Mouse (Mus musculus) olfactory bulb, adult 2 months (tissue): ENCODE measurements around the gene St5. TPM values are rescaled to one million over a fixed set of nuclear protein-coding genes. Genes with fewer than 3 reads are reported as not detected.

ENCODE experiments used
- H3K27ac ChIP-seq: fragments of 200-500 bp; 2 replicates; pipeline ENCODE4 v1.5.1; 2012; ENCODE audit warnings: low read depth, low read length; ENCODE audit not compliant: insufficient read depth
- H3K4me1 ChIP-seq: fragments of 200-500 bp; 2 replicates; pipeline ENCODE4 v1.6.1; 2012; ENCODE audit warnings: low read length; ENCODE audit not compliant: control insufficient read depth, insufficient read depth
- H3K4me3 ChIP-seq: fragments of 200-500 bp; 2 replicates; pipeline ENCODE4 v1.5.1; 2012; ENCODE audit warnings: mild to moderate bottlenecking, low read depth, low read length, moderate library complexity; ENCODE audit not compliant: insufficient read depth
- CTCF ChIP-seq: fragments of 200-500 bp; IDR thresholded peaks from 2 replicates; pipeline ENCODE4 v1.5.1; 2012; ENCODE audit warnings: low read depth, mild to moderate bottlenecking, low read length, moderate library complexity; ENCODE audit not compliant: insufficient read depth
- POLR2A ChIP-seq: fragments of 200-500 bp; IDR thresholded peaks from 2 replicates; pipeline ENCODE4 v1.6.1; 2012; ENCODE audit warnings: mild to moderate bottlenecking, low read depth, low read length, moderate library complexity; ENCODE audit not compliant: insufficient read depth
- WGBS: fragments of 180-500 bp; shearing (Covaris S2); methylation state at CpG from one replicate; pipeline ENCODE4 v1.1.7; 2018; 5-methylcytosine and 5-hydroxymethylcytosine counted together
- polyA plus RNA-seq: library from polyadenylated mRNA; stranded (reverse); fragments of >200 nt; gene quantifications from 2 replicates; pipeline ENCODE4 v1.2.4, GENCODE M21; 2012; ENCODE audit warnings: low replicate concordance; ENCODE audit not compliant: missing spikeins, insufficient read depth, insufficient read length

The St5 gene
- polyA plus RNA-seq, 1 experiment: not detected

DNA sequence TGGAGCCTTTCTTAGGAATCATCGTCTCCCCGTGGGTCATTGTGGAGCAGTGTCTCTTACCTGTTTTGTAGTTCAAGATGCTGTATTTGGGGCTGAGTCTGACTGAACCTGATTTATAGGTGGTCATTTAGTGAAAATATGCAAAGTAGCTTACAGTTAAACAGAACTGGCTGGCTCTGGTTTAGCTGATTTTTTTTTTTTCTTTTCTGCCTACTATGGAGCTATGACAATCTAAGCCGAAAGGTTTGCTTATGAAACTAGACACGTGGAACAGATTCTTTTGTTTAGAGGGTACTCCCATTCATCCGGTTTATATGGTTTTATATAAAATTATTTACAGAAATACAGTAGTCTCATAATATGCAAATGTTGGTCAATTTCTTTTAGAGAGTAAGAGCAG is 28.2 kb upstream of the St5 start, which contains the start of gene Ascl3:
TSS of gene Ascl3 (minus strand) at position 101 of the 400 bp plus-strand sequence.
- no peak within 1 kb of the TSS for H3K4me3 ChIP-seq
- WGBS: 95% methylated on average over 5 of the region's 5 CpGs
- H3K4me1 ChIP-seq: peaks cover 3% of the 10 kb centered on the region; the same call in 1 of the 2 replicates
- no peak within 1 kb of the TSS for H3K27ac ChIP-seq
- TF ChIP-seq POLR2A (no peak), CTCF (no peak)

DNA sequence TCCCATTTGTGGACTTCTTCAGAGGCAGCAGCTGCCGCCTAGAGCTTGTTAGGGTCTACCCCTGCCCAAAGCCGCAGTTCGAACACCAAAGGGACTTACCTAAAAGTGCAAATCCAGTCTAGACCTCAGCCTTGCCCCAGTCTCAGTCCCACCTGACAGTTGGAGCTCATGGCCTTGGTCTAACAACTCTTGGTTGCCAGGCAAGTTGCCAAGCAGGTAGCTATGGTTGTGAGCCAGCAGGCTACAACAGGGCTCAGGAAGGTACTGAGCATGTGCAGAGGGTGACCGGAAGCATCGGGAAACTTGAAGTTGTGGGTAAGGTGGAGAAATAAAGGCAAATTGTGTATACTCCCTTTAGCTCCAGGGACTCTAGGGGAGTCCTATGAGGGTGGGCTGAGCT is 20.3 kb upstream of the St5 start, which contains the start of gene BC051019:
TSS of gene BC051019 (minus strand) at position 154 of the 400 bp plus-strand sequence.
- no peak for TF ChIP-seq CTCF
- no peak for TF ChIP-seq POLR2A
- WGBS: 96% methylated on average over 5 of the region's 5 CpGs
- Histone ChIP-seq H3K4me3 (no peak within 1 kb of the TSS), H3K4me1 (peaks cover 1% of the 10 kb centered on the region; the same call in 1 of the 2 replicates), H3K27ac (no peak within 1 kb of the TSS)

DNA sequence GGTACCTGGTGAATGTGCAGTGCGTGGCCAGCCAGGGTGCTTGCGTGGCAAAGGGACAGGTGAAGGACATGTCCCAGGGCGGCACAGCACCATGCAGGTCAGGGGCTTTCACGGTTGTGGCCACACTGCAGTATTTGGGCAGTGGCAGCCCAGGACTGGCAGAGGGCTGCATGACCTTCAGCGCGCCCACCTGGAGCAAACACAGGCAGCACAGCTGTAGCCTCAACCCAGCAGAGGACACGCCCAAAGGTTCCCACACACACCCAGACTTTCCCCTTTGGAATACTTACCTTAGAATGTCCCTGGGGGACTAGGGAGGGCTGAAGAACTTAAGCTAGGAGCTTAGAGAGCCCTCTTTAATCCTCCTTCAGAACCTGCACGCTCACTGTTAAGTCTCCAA is 19.7 kb upstream of the St5 start:
- WGBS: 96% methylated on average over 8 of the region's 8 CpGs
- no peak for TF ChIP-seq CTCF
- TF ChIP-seq POLR2A: no peak
- H3K4me3 ChIP-seq: no peak overlapping the region
- H3K4me1 ChIP-seq: no peaks in the 10 kb centered on the region
- no peak overlapping the region for H3K27ac ChIP-seq

DNA sequence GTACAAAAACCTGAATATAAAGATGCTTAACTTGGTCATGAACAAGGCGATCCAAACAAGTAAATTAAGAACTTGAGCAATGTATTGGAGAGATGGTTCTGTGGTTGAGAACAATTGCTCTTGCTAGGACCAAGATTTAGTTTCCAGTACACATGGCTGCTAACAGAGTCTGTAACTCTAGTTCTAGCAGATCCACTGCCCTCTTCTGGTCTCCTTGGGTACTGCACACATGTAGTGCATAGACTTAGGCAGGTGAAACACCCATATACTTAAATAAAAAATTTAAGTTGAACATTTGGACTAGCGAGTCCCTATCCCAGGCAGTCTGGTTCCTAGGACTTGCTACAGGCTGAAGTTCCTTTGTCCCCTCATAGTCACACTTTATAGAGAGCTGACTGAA is 19.2 kb upstream of the St5 start:
- Histone ChIP-seq H3K27ac (no peak overlapping the region), H3K4me3 (no peak overlapping the region), H3K4me1 (no peaks in the 10 kb centered on the region)
- 98% methylated on average over 2 of the region's 2 CpGs for WGBS
- no peak for TF ChIP-seq CTCF
- TF ChIP-seq POLR2A: no peak

DNA sequence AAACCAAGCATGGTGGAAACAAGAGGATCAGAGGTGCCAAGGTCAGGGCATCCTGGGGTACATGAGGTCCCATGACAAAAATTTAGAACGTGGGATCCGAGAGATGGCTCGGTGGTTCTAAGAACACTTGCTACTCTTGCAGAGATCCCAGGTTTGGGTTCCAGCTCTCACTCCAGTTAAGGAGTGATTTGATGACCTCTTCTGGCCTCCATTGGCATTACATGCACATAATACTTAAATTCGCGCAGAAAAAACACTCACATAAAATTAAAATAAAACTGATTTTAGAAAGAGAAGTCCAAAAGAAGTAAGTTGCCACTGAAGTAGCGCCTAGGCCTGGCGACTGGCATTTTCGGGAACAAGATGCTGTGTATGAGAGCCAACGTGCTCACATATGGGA is 15.9 kb upstream of the St5 start:
- TF ChIP-seq POLR2A: no peak
- no peak for TF ChIP-seq CTCF
- 52% methylated on average over 9 of the region's 9 CpGs for WGBS
- H3K4me1 ChIP-seq: no peaks in the 10 kb centered on the region
- H3K4me3 ChIP-seq: no peak overlapping the region
- H3K27ac ChIP-seq: no peak overlapping the region

DNA sequence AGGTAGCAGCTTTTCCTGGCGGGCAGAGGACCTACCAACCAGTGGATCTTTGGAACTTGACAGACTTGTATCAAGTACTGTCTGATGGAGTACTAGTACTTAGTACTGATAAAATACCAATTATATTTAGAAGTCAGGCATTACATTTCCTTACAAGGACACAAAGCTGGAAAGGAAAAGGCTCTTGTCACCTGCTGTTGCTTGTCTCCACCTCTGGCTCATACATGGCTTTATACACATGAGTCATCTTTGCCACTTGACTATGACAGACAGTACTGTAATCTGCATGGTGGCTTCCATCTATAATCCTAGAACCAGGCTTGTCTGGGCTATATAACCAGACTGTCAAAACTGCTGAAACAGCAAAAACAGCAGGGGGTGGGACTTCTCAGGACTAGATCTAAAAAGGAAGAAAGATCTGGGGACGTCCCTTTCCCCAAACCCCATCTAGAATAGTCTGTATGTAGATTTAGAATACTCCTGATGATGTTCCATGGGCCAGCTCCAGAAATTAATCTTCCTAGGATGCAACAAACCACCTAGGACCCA is 10.1 kb upstream of the St5 start:
- Histone ChIP-seq H3K4me3 (no peak overlapping the region), H3K4me1 (no peaks in the 10 kb centered on the region), H3K27ac (no peak overlapping the region)
- WGBS: 91% methylated on average over 2 of the region's 2 CpGs
- TF ChIP-seq CTCF: no peak
- no peak for TF ChIP-seq POLR2A

DNA sequence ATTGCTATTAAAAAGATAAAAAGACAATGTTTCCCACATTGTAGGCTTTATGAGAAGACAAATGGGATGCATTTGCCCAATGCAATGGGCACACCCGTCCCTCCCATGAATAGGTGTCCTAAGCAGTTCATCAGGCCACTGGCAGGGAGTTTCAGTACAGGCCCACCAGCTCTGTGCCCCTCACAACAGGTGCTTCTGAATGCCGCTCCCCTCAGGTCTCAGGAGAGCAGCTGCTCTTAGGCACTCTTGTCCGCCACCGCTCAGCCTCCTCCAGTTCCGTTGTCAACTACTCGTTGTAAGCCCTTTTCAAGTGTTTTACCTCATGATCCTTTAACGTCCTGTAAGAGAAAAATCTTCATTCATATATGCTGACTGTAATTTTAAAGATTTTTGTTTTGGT is 8.8 kb upstream of the St5 start:
- no peak for TF ChIP-seq POLR2A
- TF ChIP-seq CTCF: no peak
- 84% methylated on average over 7 of the region's 7 CpGs for WGBS
- Histone ChIP-seq H3K4me3 (no peak overlapping the region), H3K27ac (no peak overlapping the region), H3K4me1 (no peaks in the 10 kb centered on the region)

DNA sequence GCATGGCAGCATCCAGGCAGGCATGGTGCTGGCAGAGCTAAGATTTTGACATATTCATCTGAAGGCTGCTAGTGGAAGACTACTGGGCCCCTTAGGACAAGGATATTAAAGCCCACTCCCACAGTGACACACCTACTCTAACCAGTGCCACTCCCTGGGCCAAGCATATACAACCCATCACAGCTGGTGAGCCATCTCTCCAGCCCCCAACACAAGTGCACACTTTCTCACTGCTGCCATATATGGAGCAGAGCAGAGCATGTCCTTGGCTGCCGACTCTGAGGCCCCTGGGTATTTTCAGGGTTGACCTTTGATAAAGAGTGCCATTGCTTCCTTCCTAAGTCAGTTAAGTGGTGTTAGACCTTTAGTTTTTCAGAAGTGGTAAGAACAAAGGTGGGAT is 6.7 kb upstream of the St5 start:
- Histone ChIP-seq H3K27ac (no peak overlapping the region), H3K4me3 (no peak overlapping the region), H3K4me1 (no peaks in the 10 kb centered on the region)
- TF ChIP-seq POLR2A (no peak), CTCF (no peak)
- 84% methylated on average over 1 of the region's 1 CpGs for WGBS

DNA sequence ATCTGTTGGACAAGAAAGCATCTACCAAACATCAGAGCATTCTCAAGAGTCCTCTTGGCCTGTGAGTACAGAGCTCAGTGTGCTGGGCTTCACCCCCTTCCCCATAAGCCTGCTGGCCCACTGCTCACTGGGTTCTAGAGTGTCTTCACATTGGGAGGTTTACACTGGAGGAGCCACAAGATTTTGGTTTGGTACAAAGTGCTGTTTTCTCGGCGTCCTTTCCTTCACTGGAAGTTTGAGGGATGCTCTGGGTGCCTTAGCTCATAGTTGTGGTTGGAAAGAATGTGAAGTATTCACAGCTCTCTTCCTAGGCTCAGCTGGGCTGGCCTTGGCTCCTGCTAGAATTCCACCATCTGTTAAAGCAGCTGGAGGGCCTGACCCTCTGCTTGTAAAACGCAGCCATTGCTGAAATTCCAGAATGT is 5.6 kb upstream of the St5 start:
- no peaks in the 10 kb centered on the region for H3K4me1 ChIP-seq
- TF ChIP-seq CTCF (no peak), POLR2A (no peak)
- no peak overlapping the region for H3K27ac ChIP-seq
- WGBS: 85% methylated on average over 3 of the region's 3 CpGs
- H3K4me3 ChIP-seq: no peak overlapping the region
